Mouse (Mus musculus): ENCODE data around the gene Nipa2. TPM values are rescaled to one million over a fixed set of nuclear protein-coding genes. Genes with fewer than 3 reads are reported as not detected.

Gene Nipa2
- polyA plus RNA-seq, 1 experiment from 2014 or later: 44.8 TPM

DNA sequence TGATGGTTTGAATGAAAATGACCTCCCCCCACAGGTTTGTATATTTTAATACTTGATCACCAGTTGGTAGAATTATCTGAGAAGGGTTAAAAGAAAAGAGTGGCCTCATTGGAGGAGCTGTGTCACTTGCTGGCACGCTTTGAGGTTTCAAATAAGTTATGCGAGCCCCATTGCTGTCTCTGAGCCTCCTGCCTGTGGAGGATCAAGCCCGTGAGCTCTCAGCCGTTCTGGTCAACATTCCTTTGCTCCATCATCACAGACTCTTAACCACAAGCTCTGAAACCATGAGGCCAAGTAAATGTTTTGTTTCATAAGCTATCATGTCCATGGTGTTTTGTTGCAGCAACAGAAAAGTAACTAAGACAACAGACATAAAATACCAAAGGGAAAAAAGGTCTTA is 22.5 kb upstream of the Nipa2 start:
- 76% methylated on average over 4 of the region's 4 CpGs for WGBS
- H3K4me2 ChIP-seq: no peak overlapping the region

DNA sequence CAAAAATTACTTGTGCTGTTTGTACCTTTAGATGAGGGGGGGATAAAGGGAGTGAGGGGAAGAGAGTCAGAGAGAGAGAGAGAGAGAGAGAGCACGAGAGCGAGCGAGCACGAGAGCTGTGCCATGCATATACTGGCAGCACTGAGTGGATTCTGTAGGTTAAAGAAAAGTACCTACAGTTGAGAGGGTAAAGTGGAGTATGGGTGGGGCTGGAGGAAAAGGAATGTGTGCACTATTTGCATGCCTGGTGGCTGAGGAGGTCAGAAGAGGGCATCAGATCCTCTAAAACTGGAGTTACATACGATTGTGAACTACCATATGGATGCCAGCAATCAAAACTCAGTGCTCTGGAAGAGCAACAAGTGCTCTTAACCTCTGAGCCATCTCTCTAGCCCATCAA is 20.8 kb upstream of the Nipa2 start:
- no peaks in the 10 kb centered on the region for H3K27me3 ChIP-seq (ENCODE audit: control insufficient read depth, insufficient read depth, low read length)
- ATAC-seq (ENCODE audit: low FRiP score): no peak
- H3K4me3 ChIP-seq (ENCODE audit: low read depth, low read length): no peak overlapping the region
- DNase-seq (ENCODE audit: low spot score, missing footprints): no peak
- no peaks in the 10 kb centered on the region for H3K9me3 ChIP-seq (ENCODE audit: control insufficient read depth, low read length)
- H3K4me1 ChIP-seq (ENCODE audit: control insufficient read depth, insufficient read depth, low read length): no peaks in the 10 kb centered on the region
- H3K27ac ChIP-seq (ENCODE audit: low read depth, low read length): no peak overlapping the region
- no peak overlapping the region for H3K9ac ChIP-seq (ENCODE audit: low read length)
- no peak overlapping the region for H3K4me2 ChIP-seq
- WGBS: 96% methylated on average over 5 of the region's 5 CpGs
- peaks cover 9% of the 10 kb centered on the region; the same call in 1 of the 2 replicates for H3K36me3 ChIP-seq (ENCODE audit: control insufficient read depth, insufficient read depth, low read length)

More for the DNA sequence above, 22.5 kb upstream of the Nipa2 start:
- Histone ChIP-seq H3K27me3 (ENCODE audit: control insufficient read depth, insufficient read depth, low read length) (no peaks in the 10 kb centered on the region), H3K27ac (ENCODE audit: low read depth, low read length) (no peak overlapping the region), H3K36me3 (ENCODE audit: control insufficient read depth, insufficient read depth, low read length) (0 out of 2 replicates have a peak, but pooled peaks cover 3% of the 10 kb centered on the region), H3K9ac (ENCODE audit: low read length) (no peak overlapping the region), H3K4me1 (ENCODE audit: control insufficient read depth, insufficient read depth, low read length) (no peaks in the 10 kb centered on the region), H3K4me3 (ENCODE audit: low read depth, low read length) (no peak overlapping the region), H3K9me3 (ENCODE audit: control insufficient read depth, low read length) (no peaks in the 10 kb centered on the region)
- DNase-seq (ENCODE audit: low spot score, missing footprints) (no peak), ATAC-seq (ENCODE audit: low FRiP score) (no peak)

DNA sequence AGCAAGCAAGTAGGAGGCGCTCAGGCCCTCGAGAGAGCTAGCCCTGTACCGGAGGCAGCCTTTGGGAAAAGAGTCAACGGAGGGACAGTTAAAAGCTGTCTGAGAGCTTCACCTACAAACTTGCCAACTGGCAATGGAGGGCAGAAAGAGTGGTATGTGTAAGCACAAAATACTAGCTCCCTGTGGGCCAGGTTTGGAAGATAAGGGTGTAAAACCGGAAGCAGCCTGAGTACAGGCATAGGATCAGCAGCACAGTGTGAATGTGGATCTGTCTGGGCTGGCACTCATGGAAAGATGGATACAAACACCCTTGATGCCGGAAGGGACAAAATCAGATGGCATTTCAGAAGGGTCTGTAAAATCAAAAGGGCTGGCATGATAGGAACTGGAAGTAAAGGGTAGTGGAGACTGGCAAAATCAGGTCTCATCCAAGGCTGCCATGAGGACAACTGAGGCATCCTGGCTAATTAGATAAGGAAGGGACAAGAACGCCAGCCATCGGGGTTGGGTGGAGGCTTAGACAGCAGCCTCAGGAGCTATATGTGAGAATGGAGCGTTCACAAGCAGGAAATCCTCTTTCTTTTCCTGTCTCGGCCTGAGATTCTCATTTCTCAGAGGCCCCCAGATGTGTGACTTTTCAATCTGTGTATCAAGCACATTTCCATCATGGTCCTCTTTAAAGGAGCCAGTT is 19.9 kb upstream of the Nipa2 start:
- H3K4me2 ChIP-seq: no peak overlapping the region
- no peaks in the 10 kb centered on the region for H3K27me3 ChIP-seq (ENCODE audit: control insufficient read depth, insufficient read depth, low read length)
- peaks cover 9% of the 10 kb centered on the region; the same call in 1 of the 2 replicates for H3K36me3 ChIP-seq (ENCODE audit: control insufficient read depth, insufficient read depth, low read length)
- no peaks in the 10 kb centered on the region for H3K9me3 ChIP-seq (ENCODE audit: control insufficient read depth, low read length)
- no peaks in the 10 kb centered on the region for H3K4me1 ChIP-seq (ENCODE audit: control insufficient read depth, insufficient read depth, low read length)
- no peak overlapping the region for H3K9ac ChIP-seq (ENCODE audit: low read length)
- DNase-seq (ENCODE audit: low spot score, missing footprints) (no peak), ATAC-seq (ENCODE audit: low FRiP score) (no peak)
- WGBS: 91% methylated on average over 10 of the region's 10 CpGs
- H3K27ac ChIP-seq (ENCODE audit: low read depth, low read length): no peak overlapping the region
- no peak overlapping the region for H3K4me3 ChIP-seq (ENCODE audit: low read depth, low read length)

DNA sequence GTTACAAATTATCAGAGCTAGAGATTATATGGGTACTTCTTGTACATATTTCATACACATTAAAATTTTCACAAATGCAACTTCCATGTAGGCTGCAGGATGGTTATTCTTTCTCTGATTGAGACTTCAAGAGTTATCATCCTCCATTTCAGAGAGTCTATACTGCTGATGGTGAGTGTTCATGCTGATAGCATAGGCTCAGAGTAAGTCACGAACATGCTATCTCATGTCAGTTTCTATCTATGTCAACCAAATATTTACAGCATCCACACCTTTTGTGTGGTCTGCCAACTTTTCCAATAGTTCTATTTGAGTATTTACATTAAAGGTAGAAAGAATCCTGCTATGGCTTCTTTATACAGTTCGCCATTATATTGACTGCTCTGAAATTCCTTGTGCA is 19.2 kb upstream of the Nipa2 start:
- Histone ChIP-seq H3K36me3 (ENCODE audit: control insufficient read depth, insufficient read depth, low read length) (peaks cover 9% of the 10 kb centered on the region; the same call in 1 of the 2 replicates), H3K9me3 (ENCODE audit: control insufficient read depth, low read length) (no peaks in the 10 kb centered on the region), H3K9ac (ENCODE audit: low read length) (no peak overlapping the region), H3K27ac (ENCODE audit: low read depth, low read length) (no peak overlapping the region), H3K4me1 (ENCODE audit: control insufficient read depth, insufficient read depth, low read length) (no peaks in the 10 kb centered on the region), H3K27me3 (ENCODE audit: control insufficient read depth, insufficient read depth, low read length) (no peaks in the 10 kb centered on the region), H3K4me3 (ENCODE audit: low read depth, low read length) (no peak overlapping the region), H3K4me2 (no peak overlapping the region)
- WGBS: 93% methylated on average over 2 of the region's 2 CpGs
- DNase-seq (ENCODE audit: low spot score, missing footprints) (no peak), ATAC-seq (ENCODE audit: low FRiP score) (no peak)

DNA sequence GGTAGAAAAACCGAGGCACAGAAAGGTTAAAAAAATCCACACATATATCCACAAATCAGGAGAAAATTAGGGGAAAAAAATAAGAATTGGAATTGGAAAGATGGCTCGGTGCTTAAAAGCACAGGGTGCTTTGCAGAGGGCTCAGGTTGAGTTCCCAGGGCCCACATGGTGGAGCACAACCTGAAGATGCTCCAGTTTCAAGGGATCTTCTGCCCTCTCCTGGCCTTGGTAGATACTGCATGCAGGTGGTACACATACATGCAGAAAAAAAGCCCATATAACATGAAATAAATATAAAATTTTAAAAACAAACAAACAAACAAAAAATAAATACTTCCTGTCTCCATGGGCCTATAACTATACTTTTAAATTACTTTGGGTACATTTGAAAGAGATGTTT is 12.2 kb upstream of the Nipa2 start:
- ATAC-seq (ENCODE audit: low FRiP score) (no peak), DNase-seq (ENCODE audit: low spot score, missing footprints) (no peak)
- peaks cover 2% of the 10 kb centered on the region; the same call in 1 of the 2 replicates for H3K36me3 ChIP-seq (ENCODE audit: control insufficient read depth, insufficient read depth, low read length)
- H3K27ac ChIP-seq (ENCODE audit: low read depth, low read length): no peak overlapping the region
- H3K4me1 ChIP-seq (ENCODE audit: control insufficient read depth, insufficient read depth, low read length): no peaks in the 10 kb centered on the region
- no peak overlapping the region for H3K9ac ChIP-seq (ENCODE audit: low read length)
- WGBS: 93% methylated on average over 2 of the region's 2 CpGs
- H3K4me3 ChIP-seq (ENCODE audit: low read depth, low read length): no peak overlapping the region
- H3K27me3 ChIP-seq (ENCODE audit: control insufficient read depth, insufficient read depth, low read length): no peaks in the 10 kb centered on the region
- no peaks in the 10 kb centered on the region for H3K9me3 ChIP-seq (ENCODE audit: control insufficient read depth, low read length)
- no peak overlapping the region for H3K4me2 ChIP-seq

DNA sequence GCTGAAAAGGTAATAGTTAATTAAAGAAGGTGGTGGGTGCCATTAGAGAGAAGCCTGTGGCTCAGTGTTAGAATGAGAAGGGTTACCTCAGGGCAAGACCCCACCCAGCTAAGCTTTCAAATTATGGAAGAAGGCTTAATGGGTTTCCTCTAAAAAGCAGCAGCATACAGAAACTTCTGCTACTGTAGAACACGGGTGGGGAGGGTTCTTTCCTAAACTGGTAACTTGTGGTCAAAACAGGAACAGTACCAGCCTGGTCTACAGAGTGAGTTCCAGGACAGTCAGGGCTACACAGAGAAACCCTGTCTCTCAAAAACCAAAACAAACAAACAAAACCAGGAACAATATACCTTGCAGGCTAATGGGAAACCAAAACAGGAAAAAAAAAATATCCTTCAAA is 7.1 kb upstream of the Nipa2 start:
- ATAC-seq (ENCODE audit: low FRiP score): no peak
- no peak overlapping the region for H3K4me3 ChIP-seq (ENCODE audit: low read depth, low read length)
- no peaks in the 10 kb centered on the region for H3K4me1 ChIP-seq (ENCODE audit: control insufficient read depth, insufficient read depth, low read length)
- H3K9me3 ChIP-seq (ENCODE audit: control insufficient read depth, low read length): no peaks in the 10 kb centered on the region
- H3K9ac ChIP-seq (ENCODE audit: low read length): no peak overlapping the region
- 73% methylated on average over 1 of the region's 1 CpGs for WGBS
- no peaks in the 10 kb centered on the region for H3K36me3 ChIP-seq (ENCODE audit: control insufficient read depth, insufficient read depth, low read length)
- H3K27ac ChIP-seq (ENCODE audit: low read depth, low read length): no peak overlapping the region
- no peak overlapping the region for H3K4me2 ChIP-seq
- no peak for DNase-seq (ENCODE audit: low spot score, missing footprints)
- no peaks in the 10 kb centered on the region for H3K27me3 ChIP-seq (ENCODE audit: control insufficient read depth, insufficient read depth, low read length)

DNA sequence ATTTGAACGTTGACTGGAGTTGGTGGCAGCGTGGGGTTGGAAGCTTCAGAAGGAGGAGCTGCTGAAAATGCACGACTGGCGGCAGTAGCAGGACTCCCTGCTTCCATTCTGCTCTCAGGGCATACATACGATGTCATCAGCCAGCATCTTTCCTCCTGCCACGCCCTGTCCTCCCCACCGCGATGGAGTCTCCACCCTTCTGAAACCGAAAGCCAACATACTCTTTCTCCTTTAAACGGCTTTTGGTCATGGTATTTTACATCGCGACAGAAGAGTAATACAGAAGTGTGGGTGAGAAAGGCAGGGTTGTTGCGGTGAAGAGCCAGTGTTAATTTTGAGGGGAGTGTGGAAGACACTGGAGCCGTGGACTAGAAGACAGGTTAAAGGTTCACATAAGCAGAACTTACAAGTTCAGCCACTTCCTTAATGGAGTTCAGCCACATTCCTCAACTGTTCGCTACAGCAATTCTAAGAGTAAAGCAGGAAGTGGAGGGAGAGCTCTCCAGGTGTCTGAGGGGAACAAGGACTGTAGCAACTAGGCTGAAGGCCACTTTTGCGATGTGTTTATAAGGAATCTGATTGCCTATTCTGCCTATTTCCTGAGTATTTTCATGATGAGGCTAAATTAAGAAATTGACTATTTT is 6.1 kb upstream of the Nipa2 start:
- WGBS: 44% methylated on average over 16 of the region's 16 CpGs
- no peak for DNase-seq (ENCODE audit: low spot score, missing footprints)
- no peak overlapping the region for H3K4me3 ChIP-seq (ENCODE audit: low read depth, low read length)

DNA sequence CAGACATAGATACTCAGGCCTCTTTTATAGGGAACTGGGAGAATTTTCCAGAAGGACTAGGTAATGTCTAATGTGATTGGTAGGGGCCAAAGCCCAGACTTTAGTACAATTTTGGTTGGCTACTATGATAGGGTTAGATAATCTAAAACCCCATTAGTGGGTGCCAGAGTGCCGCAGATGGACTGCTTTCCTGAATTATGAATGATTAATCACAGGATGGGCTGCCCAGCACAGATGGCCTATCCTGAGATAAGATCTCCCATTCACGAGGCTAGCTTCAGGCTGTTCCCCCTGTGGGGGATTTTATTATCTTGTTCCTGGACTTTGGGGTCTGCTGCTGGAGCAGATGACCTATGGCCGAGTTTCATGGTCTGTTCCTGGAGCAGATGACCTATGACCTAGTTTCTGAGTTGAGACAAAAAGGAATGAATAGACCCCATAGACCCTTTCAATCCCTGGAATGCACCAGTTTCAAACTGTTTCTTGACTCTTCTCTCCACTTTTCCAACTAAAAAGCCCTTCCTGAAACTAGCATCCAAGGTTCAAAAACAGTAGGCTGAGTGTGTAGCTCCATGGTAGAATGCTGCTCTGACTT is 4.7 kb upstream of the Nipa2 start:
- H3K4me1 ChIP-seq (ENCODE audit: control insufficient read depth, insufficient read depth, low read length): peaks cover 4% of the 10 kb centered on the region; the same call in 1 of the 2 replicates
- no peak overlapping the region for H3K27ac ChIP-seq (ENCODE audit: low read depth, low read length)
- no peaks in the 10 kb centered on the region for H3K9me3 ChIP-seq (ENCODE audit: control insufficient read depth, low read length)
- no peak overlapping the region for H3K4me2 ChIP-seq
- H3K36me3 ChIP-seq (ENCODE audit: control insufficient read depth, insufficient read depth, low read length): no peaks in the 10 kb centered on the region
- ATAC-seq (ENCODE audit: low FRiP score) (no peak), DNase-seq (ENCODE audit: low spot score, missing footprints) (no peak)
- WGBS: 43% methylated on average over 3 of the region's 3 CpGs
- H3K4me3 ChIP-seq (ENCODE audit: low read depth, low read length): no peak overlapping the region
- H3K27me3 ChIP-seq (ENCODE audit: control insufficient read depth, insufficient read depth, low read length): no peaks in the 10 kb centered on the region
- no peak overlapping the region for H3K9ac ChIP-seq (ENCODE audit: low read length)

More for the DNA sequence above, 6.1 kb upstream of the Nipa2 start:
- H3K27ac ChIP-seq (ENCODE audit: low read depth, low read length): no peak overlapping the region
- no peak for ATAC-seq (ENCODE audit: low FRiP score)
- H3K9ac ChIP-seq (ENCODE audit: low read length): no peak overlapping the region
- no peaks in the 10 kb centered on the region for H3K27me3 ChIP-seq (ENCODE audit: control insufficient read depth, insufficient read depth, low read length)
- no peaks in the 10 kb centered on the region; the same call in 1 of the 2 replicates for H3K4me1 ChIP-seq (ENCODE audit: control insufficient read depth, insufficient read depth, low read length)
- H3K36me3 ChIP-seq (ENCODE audit: control insufficient read depth, insufficient read depth, low read length): no peaks in the 10 kb centered on the region
- H3K4me2 ChIP-seq: no peak overlapping the region
- no peaks in the 10 kb centered on the region for H3K9me3 ChIP-seq (ENCODE audit: control insufficient read depth, low read length)

DNA sequence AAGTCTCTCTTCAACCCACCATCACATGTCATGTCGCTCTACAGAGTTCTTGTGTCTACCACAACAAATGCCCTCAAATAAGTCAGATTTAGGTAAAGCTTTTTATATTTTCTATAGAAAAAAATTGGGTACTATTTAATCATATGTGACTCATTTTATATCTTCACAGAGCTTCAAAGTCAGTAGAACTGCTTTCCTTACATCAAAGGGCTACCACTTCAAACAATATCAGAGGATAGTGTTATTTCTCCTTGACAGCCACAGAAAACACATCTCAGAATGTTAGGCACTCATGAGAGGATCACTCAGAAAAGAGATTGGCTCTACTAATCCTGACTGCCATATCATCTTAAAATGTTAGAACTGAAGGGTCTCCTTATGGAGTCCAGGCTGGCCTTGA is 1.8 kb downstream of the Nipa2 start:
- Histone ChIP-seq H3K9me3 (ENCODE audit: control insufficient read depth, low read length) (no peaks in the 10 kb centered on the region; the same call in 1 of the 2 replicates), H3K36me3 (ENCODE audit: control insufficient read depth, insufficient read depth, low read length) (no peaks in the 10 kb centered on the region), H3K4me1 (ENCODE audit: control insufficient read depth, insufficient read depth, low read length) (peaks cover 4% of the 10 kb centered on the region; the same call in 1 of the 2 replicates), H3K4me3 (ENCODE audit: low read depth, low read length) (no peak overlapping the region), H3K9ac (ENCODE audit: low read length) (no peak overlapping the region), H3K4me2 (no peak overlapping the region), H3K27ac (ENCODE audit: low read depth, low read length) (no peak overlapping the region), H3K27me3 (ENCODE audit: control insufficient read depth, insufficient read depth, low read length) (no peaks in the 10 kb centered on the region)
- ATAC-seq (ENCODE audit: low FRiP score) (no peak), DNase-seq (ENCODE audit: low spot score, missing footprints) (no peak)
- 94% methylated on average over 1 of the region's 1 CpGs for WGBS
